Mouse (Mus musculus): ENCODE data around the gene Dnaaf5.

- TF ChIP-seq POLR2A (IDR thresholded peaks at IDR 0.05; ENCODE audit: low read depth, low read length) (no peak), CTCF (IDR thresholded peaks at IDR 0.05; ENCODE audit: extremely low read depth, insufficient read depth, insufficient read length, insufficient replicate concordance) (no peak)
These were observed 17.5 kb downstream of the Dnaaf5 start for GRCm38 (mm10) chr5:139167548-139167947.
